Mouse (Mus musculus) adrenal gland, adult 8-10 months (tissue): Measurements from ENCODE around the gene Nip7. TPM values are rescaled to one million over a fixed set of nuclear protein-coding genes. Genes with fewer than 3 reads are reported as not detected.
"Not testable (repeated sequence)": the region's sequence is repeated elsewhere in the genome, so short reads cannot be mapped to it uniquely, and the experiment has no call there.

ENCODE experiments used
- DNase-seq: peaks from one replicate; pipeline ENCODE4 v3.0.0; 2022
- total RNA-seq, 4 experiments: library from RNA; stranded (reverse); gene quantifications; 2 replicates each; pipeline ENCODE4 v1.2.4; 2022

Gene Nip7
- total RNA-seq = 10 to 100 TPM; 46.5 to 53.0 (median 48.8) TPM

GRCm38 (mm10) chr8:107056076-107056972 lies at the start of gene Nip7, which contains the start of gene Cog8:
Nip7 (plus strand) TSS chr8:107056877.
Cog8 (minus strand) TSS chr8:107056689.
- peak; percentile 96 for DNase-seq

GRCm38 (mm10) chr8:107007795-107008194 lies 48.9 kb upstream of the Nip7 start:
- DNase-seq = no peak

GRCm38 (mm10) chr8:107012666-107013065 lies 44.0 kb upstream of the Nip7 start:
- DNase-seq = no peak

- DNase-seq = no peak
Observed at GRCm38 (mm10) chr8:107014915-107015314, 41.8 kb upstream of the Nip7 start.

GRCm38 (mm10) chr8:107023479-107023878 lies 33.2 kb upstream of the Nip7 start:
- peak; percentile 82 for DNase-seq

- DNase-seq = no peak
Observed at GRCm38 (mm10) chr8:107029310-107029709, 27.4 kb upstream of the Nip7 start.

GRCm38 (mm10) chr8:107030058-107030457 lies 26.6 kb upstream of the Nip7 start:
- DNase-seq = no peak

- DNase-seq = peak; percentile 95
Observed at GRCm38 (mm10) chr8:107030650-107031576, 25.8 kb upstream of the Nip7 start, which contains the start of gene Vps4a. Vps4a (plus strand) TSS chr8:107031222.

GRCm38 (mm10) chr8:107031577-107032090 lies 25.0 kb upstream of the Nip7 start:
- no peak for DNase-seq

GRCm38 (mm10) chr8:107033609-107034008 lies 23.1 kb upstream of the Nip7 start:
- DNase-seq = not testable (repeated sequence)

- no peak for DNase-seq
Observed at GRCm38 (mm10) chr8:107035641-107036040, 21.0 kb upstream of the Nip7 start.

GRCm38 (mm10) chr8:107036626-107037025 lies 20.1 kb upstream of the Nip7 start:
- no peak for DNase-seq

- DNase-seq = no peak
Observed at GRCm38 (mm10) chr8:107040632-107041031, 16.0 kb upstream of the Nip7 start.

- DNase-seq = no peak
Observed at GRCm38 (mm10) chr8:107045478-107045877, 11.2 kb upstream of the Nip7 start.

- DNase-seq = no peak
Observed at GRCm38 (mm10) chr8:107046976-107047375, 9.7 kb upstream of the Nip7 start.

GRCm38 (mm10) chr8:107048061-107048941 lies 8.4 kb upstream of the Nip7 start, which contains the start of gene Pdf:
Pdf (minus strand) TSS chr8:107048614.
- peak; percentile 82 for DNase-seq

- no peak for DNase-seq
Observed at GRCm38 (mm10) chr8:107049480-107049879, 7.2 kb upstream of the Nip7 start.

- peak; percentile 54 for DNase-seq
Observed at GRCm38 (mm10) chr8:107052046-107052445, 4.6 kb upstream of the Nip7 start.

GRCm38 (mm10) chr8:107056973-107057369 lies 294 bp downstream of the Nip7 start:
- no peak for DNase-seq

GRCm38 (mm10) chr8:107062613-107063012 lies 5.9 kb downstream of the Nip7 start:
- no peak for DNase-seq
